Mouse (Mus musculus): ENCODE results near the gene Tagln2.

Tagln2 gene

GRCm38 (mm10) chr1:172481540-172482280 is 18.1 kb upstream of the Tagln2 start, which contains the start of gene Igsf9:
Gene Igsf9, plus strand, starts transcription at chr1:172481788.
- DNase-seq: peak; percentile 96

GRCm38 (mm10) chr1:172482518-172483360 is 17.1 kb upstream of the Tagln2 start:
- no peak for DNase-seq

- no peak for DNase-seq
Measured at GRCm38 (mm10) chr1:172483361-172483660, 16.5 kb upstream of the Tagln2 start.

GRCm38 (mm10) chr1:172484236-172484635 is 15.6 kb upstream of the Tagln2 start:
- DNase-seq: no peak

GRCm38 (mm10) chr1:172484671-172485070 is 15.2 kb upstream of the Tagln2 start:
- DNase-seq: no peak

GRCm38 (mm10) chr1:172485821-172486220 is 14.0 kb upstream of the Tagln2 start:
- no peak for DNase-seq

GRCm38 (mm10) chr1:172486236-172486635 is 13.6 kb upstream of the Tagln2 start:
- no peak for DNase-seq

GRCm38 (mm10) chr1:172486651-172487050 is 13.2 kb upstream of the Tagln2 start:
- DNase-seq: no peak

- DNase-seq: no peak
Measured at GRCm38 (mm10) chr1:172487859-172488258, 12.0 kb upstream of the Tagln2 start.

- no peak for DNase-seq
Measured at GRCm38 (mm10) chr1:172488831-172489230, 11.0 kb upstream of the Tagln2 start.

GRCm38 (mm10) chr1:172489585-172490250 is 10.1 kb upstream of the Tagln2 start:
- no peak for DNase-seq

GRCm38 (mm10) chr1:172490261-172490661 is 9.6 kb upstream of the Tagln2 start:
- DNase-seq: peak; percentile 82

- no peak for DNase-seq
Measured at GRCm38 (mm10) chr1:172492047-172492446, 7.8 kb upstream of the Tagln2 start.

GRCm38 (mm10) chr1:172493516-172493915 is 6.3 kb upstream of the Tagln2 start:
- no peak for DNase-seq

- no peak for DNase-seq
Measured at GRCm38 (mm10) chr1:172496030-172496429, 3.8 kb upstream of the Tagln2 start.

GRCm38 (mm10) chr1:172497428-172497827 is 2.4 kb upstream of the Tagln2 start:
- DNase-seq: no peak

- peak; percentile 41 for DNase-seq
Measured at GRCm38 (mm10) chr1:172500451-172501370, 864 bp downstream of the Tagln2 start.

- DNase-seq: peak; percentile 83
Measured at GRCm38 (mm10) chr1:172501371-172502144, 1.7 kb downstream of the Tagln2 start.

- DNase-seq: peak; percentile 21
Measured at GRCm38 (mm10) chr1:172502145-172503110, 2.6 kb downstream of the Tagln2 start.
